Mouse (Mus musculus): ENCODE data around the gene Col5a2. TPM values are rescaled to one million over a fixed set of nuclear protein-coding genes. Genes with fewer than 3 reads are reported as not detected.
A peak's percentile ranks its signal among the peaks of the same experiment; 100 is the strongest.
"Not testable (repeated sequence)": the region's sequence is repeated elsewhere in the genome, so short reads cannot be mapped to it uniquely, and the experiment has no call there.

Gene Col5a2
- polyA plus RNA-seq (2014; fragmentation: Nextera tagmentation; extraction: Ambion mirVana): 3.8 and 15.7 TPM in 2 replicates

DNA sequence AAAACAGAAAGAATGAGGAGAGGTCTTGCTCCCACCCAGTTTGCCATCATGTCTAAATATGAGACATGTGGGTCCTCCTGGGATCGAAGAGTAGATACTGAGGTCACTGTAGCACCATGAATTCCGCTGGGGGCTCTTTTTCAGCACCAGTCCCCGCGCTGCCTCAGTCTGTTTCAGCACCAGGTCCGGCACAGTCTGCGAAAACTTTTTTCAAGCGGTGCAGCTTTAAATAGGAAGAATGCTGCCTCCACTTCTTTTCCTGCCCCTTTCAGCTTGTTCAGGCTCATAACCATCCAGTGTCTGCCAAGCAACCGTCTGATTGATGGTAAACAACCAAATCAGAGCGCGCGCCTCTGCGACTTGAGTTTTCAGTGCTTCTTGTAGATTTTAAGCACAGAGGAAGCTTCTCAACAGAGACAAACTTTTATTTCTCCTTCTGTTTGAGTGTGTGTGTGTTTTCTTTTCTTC is at the start of gene Col5a2:
Col5a2 (minus strand) TSS at position 418 of the 468 bp plus-strand sequence.
- Histone ChIP-seq H3K4me2 (ENCODE audit: low read depth, low read length) (peak within 1 kb of the TSS; percentile 46), H3K27me3 (ENCODE audit: control insufficient read depth, insufficient read depth, low read length) (no peaks in the 10 kb centered on the region), H3K9me3 (ENCODE audit: control insufficient read depth, low read length) (no peaks in the 10 kb centered on the region), H3K4me1 (ENCODE audit: control insufficient read depth, insufficient read depth, low read length) (no peaks in the 10 kb centered on the region), H3K27ac (ENCODE audit: low read depth, low read length) (peak within 1 kb of the TSS; percentile 44; the same call in 1 of the 2 replicates), H3K9ac (replicated peaks; ENCODE audit: low read depth, low read length) (peak within 1 kb of the TSS; percentile 41), H3K4me3 (ENCODE audit: low read depth, low read length) (peak within 1 kb of the TSS; percentile 32), H3K36me3 (ENCODE audit: control insufficient read depth, insufficient read depth, low read length) (no peaks in the 10 kb centered on the region)
- WGBS: 43% methylated on average over 12 of the region's 12 CpGs
- ATAC-seq (ENCODE audit: low read depth): no peak; the same call in 1 of the 2 replicates

DNA sequence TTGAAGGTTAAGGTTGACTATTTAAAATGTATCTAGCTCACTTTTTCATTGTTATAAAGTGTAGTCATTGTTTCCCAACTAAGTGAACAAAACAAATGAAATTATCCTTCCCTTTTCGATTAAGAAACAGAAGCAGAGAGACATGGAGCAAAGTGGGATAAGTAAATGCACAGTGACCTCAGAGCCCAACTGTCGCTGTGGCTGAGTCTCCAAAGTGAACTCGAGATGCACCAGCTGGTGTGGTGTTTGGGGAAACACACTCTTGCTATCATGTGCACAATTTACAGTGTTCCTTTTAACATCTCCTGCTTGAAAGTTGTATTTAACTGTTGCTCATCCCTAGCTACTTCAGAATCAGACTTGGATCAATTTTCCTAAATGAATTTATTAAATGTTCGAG is 47.4 kb upstream of the Col5a2 start:
- Histone ChIP-seq H3K36me3 (ENCODE audit: control insufficient read depth, insufficient read depth, low read length) (no peaks in the 10 kb centered on the region), H3K9ac (replicated peaks; ENCODE audit: low read depth, low read length) (no peak overlapping the region), H3K27ac (ENCODE audit: low read depth, low read length) (no peak overlapping the region), H3K27me3 (ENCODE audit: control insufficient read depth, insufficient read depth, low read length) (no peaks in the 10 kb centered on the region), H3K4me2 (ENCODE audit: low read depth, low read length) (no peak overlapping the region), H3K4me1 (ENCODE audit: control insufficient read depth, insufficient read depth, low read length) (no peaks in the 10 kb centered on the region), H3K4me3 (ENCODE audit: low read depth, low read length) (no peak overlapping the region), H3K9me3 (ENCODE audit: control insufficient read depth, low read length) (no peaks in the 10 kb centered on the region)
- WGBS: 89% methylated on average over 4 of the region's 4 CpGs
- no peak for ATAC-seq (ENCODE audit: low read depth)

DNA sequence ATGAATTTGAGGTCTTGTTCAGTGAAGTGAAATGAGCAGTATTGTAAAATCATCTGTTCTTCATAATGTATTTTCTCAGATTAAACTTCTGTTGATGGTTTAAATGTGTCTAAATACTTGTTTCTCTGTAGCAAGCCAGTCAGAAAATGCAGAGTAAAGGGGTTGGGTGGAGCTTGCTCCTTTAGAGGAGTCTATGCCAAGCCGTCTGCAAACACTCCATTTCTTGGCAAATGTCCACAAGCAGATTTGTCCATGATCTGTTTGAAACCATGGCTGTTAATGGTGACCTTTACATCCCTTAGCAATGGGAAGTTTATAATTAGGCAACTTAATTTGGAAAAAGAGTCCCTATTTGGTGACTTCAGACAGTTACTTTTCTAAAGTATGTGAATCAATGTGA is 38.8 kb upstream of the Col5a2 start:
- WGBS: 60% methylated on average over 1 of the region's 1 CpGs
- no peak overlapping the region for H3K27ac ChIP-seq (ENCODE audit: low read depth, low read length)
- H3K27me3 ChIP-seq (ENCODE audit: control insufficient read depth, insufficient read depth, low read length): no peaks in the 10 kb centered on the region
- no peak overlapping the region for H3K9ac ChIP-seq (replicated peaks; ENCODE audit: low read depth, low read length)
- ATAC-seq (ENCODE audit: low read depth): no peak
- H3K4me1 ChIP-seq (ENCODE audit: control insufficient read depth, insufficient read depth, low read length): no peaks in the 10 kb centered on the region
- no peaks in the 10 kb centered on the region for H3K36me3 ChIP-seq (ENCODE audit: control insufficient read depth, insufficient read depth, low read length)
- H3K9me3 ChIP-seq (ENCODE audit: control insufficient read depth, low read length): no peaks in the 10 kb centered on the region
- H3K4me3 ChIP-seq (ENCODE audit: low read depth, low read length): no peak overlapping the region
- no peak overlapping the region for H3K4me2 ChIP-seq (ENCODE audit: low read depth, low read length)

DNA sequence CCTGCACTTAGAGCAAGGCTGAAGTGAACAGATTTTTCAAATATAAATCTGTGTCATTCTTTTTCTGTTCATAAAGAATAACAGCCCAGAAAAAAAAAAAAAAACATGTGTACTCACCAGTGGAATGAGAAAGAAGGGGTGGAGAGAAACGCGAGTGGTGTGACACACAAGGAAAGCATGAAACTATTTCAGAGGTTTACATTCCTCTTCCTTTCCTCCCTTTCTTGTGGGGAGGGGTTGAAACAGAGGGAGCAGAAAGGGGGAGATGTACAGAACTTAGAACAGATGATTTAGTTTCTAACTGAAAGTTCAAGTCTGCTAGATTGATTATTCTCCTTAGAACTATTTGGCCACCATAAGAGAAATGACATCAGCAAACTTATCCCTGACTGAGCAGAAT is 38.1 kb upstream of the Col5a2 start:
- H3K9me3 ChIP-seq (ENCODE audit: control insufficient read depth, low read length): no peaks in the 10 kb centered on the region
- no peak overlapping the region for H3K4me2 ChIP-seq (ENCODE audit: low read depth, low read length)
- no peaks in the 10 kb centered on the region for H3K36me3 ChIP-seq (ENCODE audit: control insufficient read depth, insufficient read depth, low read length)
- ATAC-seq (ENCODE audit: low read depth): no peak
- H3K27me3 ChIP-seq (ENCODE audit: control insufficient read depth, insufficient read depth, low read length): no peaks in the 10 kb centered on the region
- no peak overlapping the region for H3K4me3 ChIP-seq (ENCODE audit: low read depth, low read length)
- no peak overlapping the region for H3K27ac ChIP-seq (ENCODE audit: low read depth, low read length)
- no peaks in the 10 kb centered on the region for H3K4me1 ChIP-seq (ENCODE audit: control insufficient read depth, insufficient read depth, low read length)
- H3K9ac ChIP-seq (replicated peaks; ENCODE audit: low read depth, low read length): no peak overlapping the region
- WGBS: 85% methylated on average over 2 of the region's 2 CpGs

DNA sequence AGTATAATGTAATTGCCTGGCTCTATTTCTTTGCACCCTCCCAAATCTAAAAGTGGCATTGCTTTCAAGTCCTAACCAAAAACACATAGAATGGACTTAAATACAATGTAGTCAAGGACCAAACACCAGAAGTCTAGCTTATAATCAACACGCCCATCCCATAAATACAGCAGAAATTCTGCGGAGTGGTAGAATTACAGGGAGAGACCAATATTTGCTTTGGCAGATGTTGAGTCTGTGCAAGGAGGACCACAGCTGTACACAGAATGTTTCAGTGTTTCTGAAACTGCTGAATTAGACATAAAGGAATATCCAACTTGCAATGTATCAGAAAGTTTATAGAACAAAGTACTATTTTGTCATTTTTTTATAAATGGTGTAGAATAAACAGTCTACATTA is 28.4 kb upstream of the Col5a2 start:
- H3K4me1 ChIP-seq (ENCODE audit: control insufficient read depth, insufficient read depth, low read length): no peaks in the 10 kb centered on the region
- H3K9ac ChIP-seq (replicated peaks; ENCODE audit: low read depth, low read length): no peak overlapping the region
- WGBS: 84% methylated on average over 2 of the region's 2 CpGs
- H3K4me2 ChIP-seq (ENCODE audit: low read depth, low read length): no peak overlapping the region
- H3K27me3 ChIP-seq (ENCODE audit: control insufficient read depth, insufficient read depth, low read length): no peaks in the 10 kb centered on the region
- no peak overlapping the region for H3K4me3 ChIP-seq (ENCODE audit: low read depth, low read length)
- H3K36me3 ChIP-seq (ENCODE audit: control insufficient read depth, insufficient read depth, low read length): no peaks in the 10 kb centered on the region
- H3K27ac ChIP-seq (ENCODE audit: low read depth, low read length): no peak overlapping the region
- ATAC-seq (ENCODE audit: low read depth): no peak
- H3K9me3 ChIP-seq (ENCODE audit: control insufficient read depth, low read length): no peaks in the 10 kb centered on the region

DNA sequence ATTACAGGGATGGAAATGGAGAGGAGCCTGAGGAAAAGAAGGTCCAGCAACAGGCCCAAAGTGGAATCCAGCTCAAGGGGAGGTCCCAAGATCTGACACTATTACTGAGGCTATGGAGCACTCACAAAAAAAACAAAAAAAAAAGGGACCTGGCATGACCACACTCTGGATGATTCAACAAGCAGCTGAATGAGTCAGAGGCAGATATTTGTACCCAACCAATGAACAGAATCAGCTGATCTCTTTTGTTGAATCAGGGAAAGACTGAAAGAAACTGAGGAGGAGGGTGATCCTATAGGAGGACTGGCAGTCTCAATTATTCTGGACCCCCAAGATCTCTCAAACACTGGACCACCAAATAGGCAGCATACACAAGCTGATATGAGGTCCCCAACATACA is 24.4 kb upstream of the Col5a2 start:
- not testable (repeated sequence) for ATAC-seq (ENCODE audit: low read depth); H3K27ac ChIP-seq (ENCODE audit: low read depth, low read length); H3K27me3 ChIP-seq (ENCODE audit: control insufficient read depth, insufficient read depth, low read length); H3K4me2 ChIP-seq (ENCODE audit: low read depth, low read length); H3K36me3 ChIP-seq (ENCODE audit: control insufficient read depth, insufficient read depth, low read length); H3K4me3 ChIP-seq (ENCODE audit: low read depth, low read length); H3K9me3 ChIP-seq (ENCODE audit: control insufficient read depth, low read length); H3K9ac ChIP-seq (replicated peaks; ENCODE audit: low read depth, low read length); H3K4me1 ChIP-seq (ENCODE audit: control insufficient read depth, insufficient read depth, low read length)

DNA sequence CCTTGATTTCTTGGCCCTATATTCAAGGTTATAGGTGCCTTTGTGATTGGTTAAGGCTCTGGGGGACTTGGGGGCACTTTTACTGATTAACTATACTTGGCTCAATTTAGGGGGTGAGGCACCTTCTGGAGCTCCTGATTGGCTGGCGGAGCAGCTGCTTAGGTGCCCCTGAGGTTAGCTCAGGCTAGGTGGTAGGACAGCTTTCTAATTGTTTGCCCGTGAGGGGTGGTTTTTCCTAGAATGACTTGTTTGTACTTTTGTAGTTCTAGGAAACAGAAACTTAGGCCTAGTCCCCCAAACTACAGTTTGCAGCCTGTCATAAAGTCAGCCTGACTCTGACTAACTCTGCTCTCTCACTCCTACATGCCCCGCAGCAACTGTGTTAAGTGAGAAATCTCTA is 20.5 kb upstream of the Col5a2 start:
- H3K36me3 ChIP-seq (ENCODE audit: control insufficient read depth, insufficient read depth, low read length): no peaks in the 10 kb centered on the region
- no peak overlapping the region for H3K9ac ChIP-seq (replicated peaks; ENCODE audit: low read depth, low read length)
- no peak overlapping the region for H3K4me3 ChIP-seq (ENCODE audit: low read depth, low read length)
- H3K4me1 ChIP-seq (ENCODE audit: control insufficient read depth, insufficient read depth, low read length): no peaks in the 10 kb centered on the region
- no peaks in the 10 kb centered on the region for H3K9me3 ChIP-seq (ENCODE audit: control insufficient read depth, low read length)
- no peak overlapping the region for H3K27ac ChIP-seq (ENCODE audit: low read depth, low read length)
- H3K27me3 ChIP-seq (ENCODE audit: control insufficient read depth, insufficient read depth, low read length): no peaks in the 10 kb centered on the region
- H3K4me2 ChIP-seq (ENCODE audit: low read depth, low read length): no peak overlapping the region
- 86% methylated on average over 3 of the region's 3 CpGs for WGBS
- no peak for ATAC-seq (ENCODE audit: low read depth)

DNA sequence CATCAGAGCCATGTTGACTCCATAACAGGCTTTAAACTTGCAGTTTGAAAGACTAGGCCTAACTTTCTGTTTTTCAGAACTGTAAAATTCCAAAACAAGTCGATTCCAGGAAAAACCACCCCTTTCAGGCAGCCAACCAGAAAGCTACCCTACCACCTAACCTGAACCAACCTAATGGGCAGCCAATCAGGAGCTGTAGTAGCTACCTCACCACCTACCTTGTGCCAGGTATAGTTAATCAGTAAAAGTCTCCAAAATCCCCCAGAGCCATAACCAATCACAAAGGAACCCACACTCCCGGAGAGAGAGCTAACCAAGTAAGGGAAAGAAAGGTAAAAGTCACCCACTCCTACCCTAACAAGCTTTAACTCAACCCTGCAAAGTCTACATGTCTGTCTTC is 18.4 kb upstream of the Col5a2 start:
- Histone ChIP-seq H3K4me3 (ENCODE audit: low read depth, low read length) (no peak overlapping the region), H3K36me3 (ENCODE audit: control insufficient read depth, insufficient read depth, low read length) (no peaks in the 10 kb centered on the region), H3K27me3 (ENCODE audit: control insufficient read depth, insufficient read depth, low read length) (no peaks in the 10 kb centered on the region), H3K9me3 (ENCODE audit: control insufficient read depth, low read length) (no peaks in the 10 kb centered on the region), H3K9ac (replicated peaks; ENCODE audit: low read depth, low read length) (no peak overlapping the region), H3K4me1 (ENCODE audit: control insufficient read depth, insufficient read depth, low read length) (no peaks in the 10 kb centered on the region), H3K27ac (ENCODE audit: low read depth, low read length) (no peak overlapping the region), H3K4me2 (ENCODE audit: low read depth, low read length) (no peak overlapping the region)
- 83% methylated on average over 2 of the region's 2 CpGs for WGBS
- ATAC-seq (ENCODE audit: low read depth): no peak

DNA sequence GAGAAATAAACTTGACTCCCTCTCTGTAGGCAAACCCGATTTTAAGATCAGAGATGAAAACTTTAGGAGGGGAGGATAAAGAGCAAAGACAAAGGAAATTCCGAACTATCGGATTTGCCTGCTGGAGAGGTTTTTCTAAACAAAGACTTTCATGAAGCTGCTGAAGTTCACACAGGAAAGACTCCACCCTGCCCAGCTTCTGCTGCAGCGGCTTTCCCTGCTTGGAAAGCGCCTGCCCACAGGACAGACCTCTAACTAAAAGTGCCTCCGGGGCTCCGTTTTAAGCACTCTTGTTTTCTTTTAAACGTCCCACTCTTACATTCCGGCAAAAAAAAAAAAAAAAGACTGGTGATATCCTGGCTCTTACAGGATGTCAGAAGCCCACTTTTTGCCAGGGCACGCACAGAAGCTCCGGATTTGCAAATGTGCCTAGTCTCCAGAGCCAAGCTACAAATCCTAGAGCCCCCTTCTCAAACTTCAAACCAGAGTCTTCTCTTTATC is 791 bp downstream of the Col5a2 start:
- H3K27me3 ChIP-seq (ENCODE audit: control insufficient read depth, insufficient read depth, low read length): no peaks in the 10 kb centered on the region
- WGBS: 18% methylated on average over 11 of the region's 11 CpGs
- H3K27ac ChIP-seq (ENCODE audit: low read depth, low read length): peak overlapping the region; percentile 44; the same call in 1 of the 2 replicates
- peak; percentile 51; the same call in 1 of the 2 replicates for ATAC-seq (ENCODE audit: low read depth)
- H3K9me3 ChIP-seq (ENCODE audit: control insufficient read depth, low read length): no peaks in the 10 kb centered on the region
- H3K4me3 ChIP-seq (ENCODE audit: low read depth, low read length): peak overlapping the region; percentile 32
- H3K4me1 ChIP-seq (ENCODE audit: control insufficient read depth, insufficient read depth, low read length): no peaks in the 10 kb centered on the region
- peak overlapping the region; percentile 46 for H3K4me2 ChIP-seq (ENCODE audit: low read depth, low read length)
- peak overlapping the region; percentile 41 for H3K9ac ChIP-seq (replicated peaks; ENCODE audit: low read depth, low read length)
- H3K36me3 ChIP-seq (ENCODE audit: control insufficient read depth, insufficient read depth, low read length): no peaks in the 10 kb centered on the region
